Mouse (Mus musculus) spleen, adult 2 months (tissue): Measurements from ENCODE around the gene Psors1c2. TPM values are rescaled to one million over a fixed set of nuclear protein-coding genes. Genes with fewer than 3 reads are reported as not detected.
A peak's percentile ranks its signal among the peaks of the same experiment; 100 is the strongest.
"Not testable (repeated sequence)": the region's sequence is repeated elsewhere in the genome, so short reads cannot be mapped to it uniquely, and the experiment has no call there.

Source experiments
- DNase-seq, 2 experiments: peaks; one replicate each; pipeline versions ENCODE4 v3.0.0 to v3.0.0-alpha.2; 2012 to 2021; ENCODE audit warnings: low spot score in 2 of 2, low read depth in 1 of 2
- H3K27ac ChIP-seq: fragments of 200-500 bp; 2 replicates; pipeline ENCODE4 v1.5.1; 2012; ENCODE audit warnings: low read length, inconsistent platforms; ENCODE audit not compliant: insufficient read depth
- H3K27me3 ChIP-seq: fragments of 200-500 bp; 2 replicates; pipeline ENCODE4 v1.6.1; 2012; ENCODE audit warnings: mild to moderate bottlenecking, moderate library complexity, low read length, inconsistent platforms; ENCODE audit not compliant: control insufficient read depth, insufficient read depth
- H3K36me3 ChIP-seq: fragments of 200-500 bp; 2 replicates; pipeline ENCODE4 v1.6.1; 2012; ENCODE audit warnings: mild to moderate bottlenecking, low read length, inconsistent platforms; ENCODE audit not compliant: control insufficient read depth, insufficient read depth
- H3K4me1 ChIP-seq: fragments of 200-500 bp; 2 replicates; pipeline ENCODE4 v1.6.1; 2011; ENCODE audit warnings: inconsistent platforms; ENCODE audit not compliant: control insufficient read depth, insufficient read depth, insufficient read length
- H3K4me3 ChIP-seq: fragments of 200-500 bp; 2 replicates; pipeline ENCODE4 v1.5.1; 2011; ENCODE audit warnings: mild to moderate bottlenecking, inconsistent platforms; ENCODE audit not compliant: insufficient read depth, insufficient read length; ENCODE audit errors: extremely low read depth
- CTCF ChIP-seq: fragments of 200-500 bp; IDR thresholded peaks from 2 replicates; pipeline ENCODE4 v1.5.1; 2011; ENCODE audit warnings: mild to moderate bottlenecking, inconsistent platforms; ENCODE audit not compliant: insufficient read depth, insufficient read length, insufficient replicate concordance; ENCODE audit errors: extremely low read depth
- POLR2A ChIP-seq: fragments of 200-500 bp; IDR thresholded peaks from 2 replicates; pipeline ENCODE4 v1.6.1; 2011; ENCODE audit warnings: low read depth, low read length, inconsistent platforms
- WGBS: fragments of 180-500 bp; shearing (Covaris S2); methylation state at CpG from one replicate; pipeline ENCODE4 v1.1.7; 2018; 5-methylcytosine and 5-hydroxymethylcytosine counted together
- polyA plus RNA-seq: library from polyadenylated mRNA; depleted of rRNA; stranded (reverse); fragments of >200 nt; gene quantifications from 2 replicates; pipeline ENCODE4 v1.2.3, GENCODE M21; 2012

The Psors1c2 gene
- polyA plus RNA-seq, 1 experiment, result 0.09 TPM

GRCm38 (mm10) chr17:35507556-35508260 is 25.3 kb upstream of the Psors1c2 start:
- WGBS, result 19% methylated on average over 13 of the region's 13 CpGs
- H3K4me3 ChIP-seq, result no peak overlapping the region
- H3K4me1 ChIP-seq, result no peaks in the 10 kb centered on the region
- H3K36me3 ChIP-seq, result no peaks in the 10 kb centered on the region
- DNase-seq, result no peak
- peaks cover 2% of the 10 kb centered on the region; the same call in 1 of the 2 replicates for H3K27me3 ChIP-seq
- H3K27ac ChIP-seq, result no peak overlapping the region
- TF ChIP-seq POLR2A (no peak), CTCF (no peak)

GRCm38 (mm10) chr17:35508279-35508678 is 24.7 kb upstream of the Psors1c2 start:
- H3K4me1 ChIP-seq, H3K4me3 ChIP-seq, DNase-seq, H3K27ac ChIP-seq, H3K36me3 ChIP-seq, H3K27me3 ChIP-seq: not testable (repeated sequence)
- WGBS, result 64% methylated on average over 5 of the region's 5 CpGs

GRCm38 (mm10) chr17:35509284-35509683 is 23.7 kb upstream of the Psors1c2 start:
- DNase-seq, result peak; percentile 19 to 45
- WGBS, result 12% methylated on average over 8 of the region's 8 CpGs
- no peaks in the 10 kb centered on the region for H3K4me1 ChIP-seq
- peak; percentile 36; the same call in 1 of the 2 replicates for TF ChIP-seq CTCF
- no peak for TF ChIP-seq POLR2A
- no peak overlapping the region for H3K27ac ChIP-seq
- no peaks in the 10 kb centered on the region; the same call in 1 of the 2 replicates for H3K27me3 ChIP-seq
- no peak overlapping the region for H3K4me3 ChIP-seq
- no peaks in the 10 kb centered on the region for H3K36me3 ChIP-seq

GRCm38 (mm10) chr17:35512916-35513626 is 19.9 kb upstream of the Psors1c2 start:
- Histone ChIP-seq H3K27ac (no peak overlapping the region), H3K36me3 (no peaks in the 10 kb centered on the region), H3K4me3 (no peak overlapping the region), H3K4me1 (no peaks in the 10 kb centered on the region; the same call in 1 of the 2 replicates), H3K27me3 (no peaks in the 10 kb centered on the region)
- DNase-seq, result no peak
- TF ChIP-seq CTCF (no peak), POLR2A (no peak)
- WGBS, result 100% methylated on average over 7 of the region's 7 CpGs

- Histone ChIP-seq H3K27ac (no peak overlapping the region), H3K36me3 (no peaks in the 10 kb centered on the region), H3K27me3 (no peaks in the 10 kb centered on the region), H3K4me3 (no peak overlapping the region), H3K4me1 (no peaks in the 10 kb centered on the region; the same call in 1 of the 2 replicates)
- 17% methylated on average over 2 of the region's 2 CpGs for WGBS
- DNase-seq, result peak; percentile 35 to 76
- TF ChIP-seq CTCF (peak; percentile 44; the same call in 1 of the 2 replicates), POLR2A (no peak)
Observed at GRCm38 (mm10) chr17:35513886-35514285, 19.1 kb upstream of the Psors1c2 start.

GRCm38 (mm10) chr17:35514756-35515155 is 18.2 kb upstream of the Psors1c2 start:
- 91% methylated on average over 6 of the region's 6 CpGs for WGBS
- no peak for TF ChIP-seq POLR2A
- TF ChIP-seq CTCF, result no peak
- H3K36me3 ChIP-seq, result no peaks in the 10 kb centered on the region
- no peaks in the 10 kb centered on the region for H3K27me3 ChIP-seq
- DNase-seq, result no peak
- H3K4me3 ChIP-seq, result no peak overlapping the region
- no peak overlapping the region for H3K27ac ChIP-seq
- no peaks in the 10 kb centered on the region; the same call in 1 of the 2 replicates for H3K4me1 ChIP-seq
